Mouse (Mus musculus) limb, embryonic 15.5 days (tissue): ENCODE measurements around the gene Nudt6. TPM values are rescaled to one million over a fixed set of nuclear protein-coding genes. Genes with fewer than 3 reads are reported as not detected.

Experiments used
- ATAC-seq: fragments of 200-750 bp; cut with Nextera tagmentation; 2 replicates; pipeline ENCODE4 v1.8.0; 2017; ENCODE audit warnings: low read depth, moderate TSS enrichment; ENCODE audit not compliant: insufficient number of reproducible peaks, low FRiP score, low TSS enrichment
- H3K27ac ChIP-seq: fragments of 300-500 bp; sonication (generic); 2 replicates; pipeline ENCODE4 v1.5.1; 2015; ENCODE audit warnings: moderate library complexity, mild to moderate bottlenecking, inconsistent platforms
- H3K27me3 ChIP-seq: fragments of 300-500 bp; sonication (generic); 2 replicates; pipeline ENCODE4 v1.6.1; 2015; ENCODE audit warnings: inconsistent platforms
- H3K36me3 ChIP-seq: fragments of 300-500 bp; sonication (generic); 2 replicates; pipeline ENCODE4 v1.6.1; 2015; ENCODE audit warnings: inconsistent platforms
- H3K4me1 ChIP-seq: fragments of 300-500 bp; sonication (generic); 2 replicates; pipeline ENCODE4 v1.6.1; 2015; ENCODE audit warnings: inconsistent platforms
- H3K4me2 ChIP-seq: fragments of 300-500 bp; sonication (generic); 2 replicates; pipeline ENCODE4 v1.6.1; 2015; ENCODE audit warnings: mild to moderate bottlenecking, inconsistent platforms
- H3K4me3 ChIP-seq: fragments of 300-500 bp; sonication (generic); 2 replicates; pipeline ENCODE4 v1.5.1; 2015; ENCODE audit warnings: mild to moderate bottlenecking, inconsistent platforms
- H3K9ac ChIP-seq: fragments of 300-500 bp; sonication (generic); 2 replicates; pipeline ENCODE4 v1.6.1; 2015; ENCODE audit warnings: inconsistent platforms
- H3K9me3 ChIP-seq: fragments of 300-500 bp; sonication (generic); 2 replicates; pipeline ENCODE4 v1.6.1; 2016; ENCODE audit warnings: inconsistent platforms
- WGBS: fragments of 180-500 bp; shearing (Covaris S2); methylation state at CpG from one replicate; pipeline ENCODE4 v1.1.7; 2015; 5-methylcytosine and 5-hydroxymethylcytosine counted together
- polyA plus RNA-seq: library from polyadenylated mRNA; unstranded; fragments of >200 nt; fragmentation: Nextera tagmentation; extraction: Ambion mirVana; gene quantifications from 2 replicates; pipeline ENCODE4 v1.2.1, GENCODE M21; 2015

Nudt6 gene
- polyA plus RNA-seq, 1 experiment from 2014 or later: 5.0 TPM

- Histone ChIP-seq H3K4me3 (no peak overlapping the region), H3K9me3 (no peaks in the 10 kb centered on the region), H3K9ac (peak overlapping the region; percentile 18; the same call in 1 of the 2 replicates), H3K36me3 (peaks cover 2% of the 10 kb centered on the region; the same call in 1 of the 2 replicates), H3K4me1 (peaks cover 60% of the 10 kb centered on the region), H3K27me3 (no peaks in the 10 kb centered on the region), H3K4me2 (peak overlapping the region; percentile 15; the same call in 1 of the 2 replicates), H3K27ac (peak overlapping the region; percentile 88)
- ATAC-seq: peak; percentile 87
- 31% methylated on average over 18 of the region's 18 CpGs for whole genome bisulfite sequencing
Measured at GRCm38 (mm10) chr3:37379930-37380881, 39.8 kb downstream of the Nudt6 start.

DNA sequence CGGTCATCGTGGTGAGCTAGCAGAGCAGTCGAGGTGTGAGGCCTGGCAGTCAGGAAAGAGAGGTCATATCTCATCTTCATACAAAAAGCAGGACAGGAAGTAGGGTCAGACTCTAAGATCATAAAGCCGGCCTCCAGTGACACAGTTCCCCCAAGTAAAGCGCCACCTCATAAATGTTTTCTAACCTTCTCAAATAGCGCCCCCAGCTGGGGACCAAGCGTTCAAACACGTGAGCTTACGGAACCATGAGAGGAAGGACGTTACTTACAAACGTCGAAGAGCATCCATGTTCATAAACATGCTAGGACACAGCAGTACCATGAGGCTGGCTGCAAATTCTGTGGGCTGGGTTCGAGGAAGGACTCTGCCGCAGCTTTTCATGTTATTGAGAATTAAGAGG, 40.8 kb downstream of the Nudt6 start:
- Histone ChIP-seq H3K9ac (no peak overlapping the region), H3K27me3 (no peaks in the 10 kb centered on the region), H3K4me1 (peaks cover 58% of the 10 kb centered on the region), H3K36me3 (peaks cover 2% of the 10 kb centered on the region; the same call in 1 of the 2 replicates), H3K9me3 (no peaks in the 10 kb centered on the region), H3K4me3 (no peak overlapping the region), H3K27ac (peak overlapping the region; percentile 88), H3K4me2 (no peak overlapping the region)
- WGBS: 75% methylated on average over 14 of the region's 14 CpGs
- ATAC-seq: no peak

DNA sequence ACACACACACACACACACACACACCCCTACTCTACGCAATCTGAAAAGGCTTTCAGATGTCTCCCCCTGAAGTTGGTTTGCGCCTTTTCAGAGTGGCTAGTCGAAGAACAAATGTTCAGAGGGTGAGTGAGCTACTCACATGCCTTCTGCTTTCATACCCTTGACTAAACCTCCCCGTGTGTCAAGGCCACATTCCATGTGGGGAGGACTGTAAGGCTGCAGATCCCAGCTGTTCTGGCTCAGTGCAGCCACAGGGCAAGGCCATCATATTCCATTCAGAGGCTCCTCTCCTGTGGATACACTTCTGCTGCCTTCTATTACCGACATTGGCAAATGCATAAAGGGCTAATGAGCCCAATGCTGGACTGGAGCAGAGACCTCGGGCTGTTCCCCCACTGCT, 41.6 kb downstream of the Nudt6 start:
- H3K4me3 ChIP-seq: no peak overlapping the region
- no peak overlapping the region for H3K4me2 ChIP-seq
- no peaks in the 10 kb centered on the region for H3K27me3 ChIP-seq
- H3K36me3 ChIP-seq: peaks cover 2% of the 10 kb centered on the region; the same call in 1 of the 2 replicates
- ATAC-seq: no peak
- 56% methylated on average over 6 of the region's 6 CpGs for WGBS
- no peaks in the 10 kb centered on the region for H3K9me3 ChIP-seq
- H3K4me1 ChIP-seq: peaks cover 59% of the 10 kb centered on the region
- H3K27ac ChIP-seq: peak overlapping the region; percentile 88
- H3K9ac ChIP-seq: no peak overlapping the region

GRCm38 (mm10) chr3:37377926-37378325, 42.1 kb downstream of the Nudt6 start:
- Histone ChIP-seq H3K4me2 (no peak overlapping the region), H3K9ac (no peak overlapping the region), H3K4me1 (peaks cover 56% of the 10 kb centered on the region), H3K9me3 (no peaks in the 10 kb centered on the region), H3K27ac (peak overlapping the region; percentile 88; the same call in 1 of the 2 replicates), H3K27me3 (no peaks in the 10 kb centered on the region), H3K36me3 (peaks cover 2% of the 10 kb centered on the region; the same call in 1 of the 2 replicates), H3K4me3 (no peak overlapping the region)
- ATAC-seq: no peak
- WGBS: 68% methylated on average over 6 of the region's 6 CpGs

- 38% methylated on average over 11 of the region's 11 CpGs for WGBS
- no peaks in the 10 kb centered on the region for H3K9me3 ChIP-seq
- peaks cover 2% of the 10 kb centered on the region; the same call in 1 of the 2 replicates for H3K36me3 ChIP-seq
- ATAC-seq: peak; percentile 54; the same call in 1 of the 2 replicates
- H3K4me2 ChIP-seq: no peak overlapping the region; the same call in 1 of the 2 replicates
- H3K27ac ChIP-seq: peak overlapping the region; percentile 88
- no peaks in the 10 kb centered on the region for H3K27me3 ChIP-seq
- peaks cover 35% of the 10 kb centered on the region for H3K4me1 ChIP-seq
- no peak overlapping the region for H3K4me3 ChIP-seq
- H3K9ac ChIP-seq: no peak overlapping the region
Measured at GRCm38 (mm10) chr3:37373712-37374111, 46.3 kb downstream of the Nudt6 start.

GRCm38 (mm10) chr3:37370407-37370806, 49.6 kb downstream of the Nudt6 start:
- Histone ChIP-seq H3K4me1 (peaks cover 31% of the 10 kb centered on the region), H3K4me3 (no peak overlapping the region), H3K27ac (no peak overlapping the region), H3K4me2 (no peak overlapping the region), H3K27me3 (no peaks in the 10 kb centered on the region), H3K9me3 (no peaks in the 10 kb centered on the region), H3K36me3 (no peaks in the 10 kb centered on the region), H3K9ac (no peak overlapping the region)
- WGBS: 30% methylated on average over 4 of the region's 4 CpGs
- peak; percentile 49; the same call in 1 of the 2 replicates for ATAC-seq

GRCm38 (mm10) chr3:37366381-37367053, 53.5 kb downstream of the Nudt6 start:
- peaks cover 16% of the 10 kb centered on the region for H3K4me1 ChIP-seq
- no peak overlapping the region for H3K4me2 ChIP-seq
- H3K4me3 ChIP-seq: no peak overlapping the region
- no peaks in the 10 kb centered on the region for H3K36me3 ChIP-seq
- no peaks in the 10 kb centered on the region for H3K9me3 ChIP-seq
- no peak overlapping the region for H3K9ac ChIP-seq
- no peaks in the 10 kb centered on the region for H3K27me3 ChIP-seq
- no peak for ATAC-seq
- H3K27ac ChIP-seq: no peak overlapping the region
- 55% methylated on average over 4 of the region's 4 CpGs for WGBS

GRCm38 (mm10) chr3:37365976-37366375, 54.0 kb downstream of the Nudt6 start:
- Histone ChIP-seq H3K4me1 (peaks cover 16% of the 10 kb centered on the region), H3K9me3 (no peaks in the 10 kb centered on the region), H3K9ac (no peak overlapping the region), H3K27ac (no peak overlapping the region), H3K27me3 (no peaks in the 10 kb centered on the region), H3K4me2 (no peak overlapping the region), H3K4me3 (no peak overlapping the region), H3K36me3 (no peaks in the 10 kb centered on the region)
- no peak for ATAC-seq
- 28% methylated on average over 3 of the region's 3 CpGs for WGBS

- Histone ChIP-seq H3K27me3 (no peaks in the 10 kb centered on the region), H3K9ac (no peak overlapping the region), H3K4me2 (no peak overlapping the region), H3K27ac (no peak overlapping the region), H3K4me1 (peaks cover 18% of the 10 kb centered on the region), H3K36me3 (no peaks in the 10 kb centered on the region), H3K4me3 (no peak overlapping the region), H3K9me3 (no peaks in the 10 kb centered on the region)
- 81% methylated on average over 4 of the region's 4 CpGs for WGBS
- ATAC-seq: no peak
Measured at GRCm38 (mm10) chr3:37365144-37365543, 54.9 kb downstream of the Nudt6 start.

DNA sequence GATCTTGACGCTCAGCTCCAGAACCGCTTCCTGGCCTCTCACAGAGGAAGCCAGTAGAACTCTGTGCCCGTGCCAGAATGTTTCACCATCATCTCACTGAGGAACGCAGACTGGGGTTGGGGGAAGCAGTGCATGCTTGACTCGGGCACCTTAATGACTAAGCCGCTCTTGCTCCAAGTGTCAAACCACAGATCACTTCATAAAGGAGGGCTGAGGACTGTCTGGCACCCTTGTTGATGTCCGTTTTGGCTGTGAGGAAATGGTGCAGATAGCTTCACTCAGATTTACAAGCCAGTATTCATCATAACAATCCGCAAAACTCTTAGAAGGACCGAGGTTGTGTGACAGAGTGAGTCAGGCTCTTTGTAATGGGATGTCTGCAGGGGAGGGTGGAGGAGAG, 59.3 kb downstream of the Nudt6 start:
- no peak overlapping the region for H3K4me2 ChIP-seq
- H3K27ac ChIP-seq: no peak overlapping the region
- no peak overlapping the region for H3K4me3 ChIP-seq
- ATAC-seq: no peak
- H3K4me1 ChIP-seq: peaks cover 12% of the 10 kb centered on the region; the same call in 1 of the 2 replicates
- WGBS: 62% methylated on average over 9 of the region's 9 CpGs
- no peaks in the 10 kb centered on the region for H3K36me3 ChIP-seq
- no peaks in the 10 kb centered on the region for H3K9me3 ChIP-seq
- no peak overlapping the region for H3K9ac ChIP-seq
- no peaks in the 10 kb centered on the region for H3K27me3 ChIP-seq
